Mouse (Mus musculus) MEL (cell line): ENCODE measurements around the gene Siglecg. TPM values are rescaled to one million over a fixed set of nuclear protein-coding genes. Genes with fewer than 3 reads are reported as not detected.

Experiments
- DNase-seq: peaks from one replicate; pipeline ENCODE4 v3.0.0; 2011; ENCODE audit warnings: low read depth, low spot score
- H3K27ac ChIP-seq: 2 replicates; pipeline ENCODE4 v1.5.1; 2012; ENCODE audit warnings: low read depth, mild to moderate bottlenecking, control low read depth, low read length, moderate library complexity; ENCODE audit not compliant: control insufficient read depth
- H3K27me3 ChIP-seq, 2 experiments: fragments of 150-350 bp in 1 of 2; sonication (generic) in 1 of 2; 2 replicates each; pipeline ENCODE4 v1.6.1; 2012; ENCODE audit warnings: low read length in 2 of 2, mild to moderate bottlenecking in 2 of 2, improper control_type of control experiment in 1 of 2, moderate library complexity in 1 of 2; ENCODE audit not compliant: insufficient read depth in 2 of 2, control insufficient read depth in 1 of 2
- H3K36me3 ChIP-seq, 2 experiments: 2 replicates each; pipeline ENCODE4 v1.6.1; 2012 to 2014; ENCODE audit warnings: low read length in 2 of 2, improper control_type of control experiment in 1 of 2, inconsistent platforms in 1 of 2, mild to moderate bottlenecking in 1 of 2; ENCODE audit not compliant: insufficient read depth in 2 of 2, control insufficient read depth in 1 of 2
- H3K4me1 ChIP-seq, 2 experiments: fragments of 150-350 bp in 1 of 2; sonication (generic) in 1 of 2; 2 replicates each; pipeline ENCODE4 v1.6.1; 2012; ENCODE audit warnings: low read length in 2 of 2, improper control_type of control experiment in 1 of 2, mild to moderate bottlenecking in 1 of 2; ENCODE audit not compliant: insufficient read depth in 2 of 2, control insufficient read depth in 1 of 2
- H3K4me3 ChIP-seq, 2 experiments: fragments of 150-350 bp in 1 of 2; sonication (generic) in 1 of 2; 2 replicates each; pipeline ENCODE4 v1.5.1; 2012; ENCODE audit warnings: low read depth in 2 of 2, low read length in 2 of 2, mild to moderate bottlenecking in 2 of 2, moderate library complexity in 2 of 2, control low read depth in 1 of 2, improper control_type of control experiment in 1 of 2; ENCODE audit not compliant: control insufficient read depth in 1 of 2, insufficient read depth in 1 of 2
- H3K79me2 ChIP-seq: 2 replicates; pipeline ENCODE4 v1.6.1; 2012; ENCODE audit warnings: mild to moderate bottlenecking, low read length, moderate library complexity; ENCODE audit not compliant: control insufficient read depth, poor library complexity, insufficient read depth
- H3K9ac ChIP-seq: 2 replicates; pipeline ENCODE4 v1.6.1; 2012; ENCODE audit warnings: low read depth, mild to moderate bottlenecking, control low read depth, low read length, moderate library complexity; ENCODE audit not compliant: control insufficient read depth, poor library complexity, severe bottlenecking
- H3K9me3 ChIP-seq: fragments of 150-350 bp; sonication (generic); replicated peaks from 2 replicates; pipeline ENCODE4 v1.6.1; 2012; ENCODE audit warnings: mild to moderate bottlenecking, low read length, improper control_type of control experiment, moderate library complexity; ENCODE audit not compliant: insufficient read depth
- CHD1 ChIP-seq: IDR thresholded peaks from 2 replicates; pipeline ENCODE4 v1.6.1; 2012; ENCODE audit warnings: low read depth, mild to moderate bottlenecking, inconsistent platforms, low read length, improper control_type of control experiment
- CHD2 ChIP-seq: IDR thresholded peaks from 2 replicates; pipeline ENCODE4 v1.6.1; 2011; ENCODE audit warnings: low read length, improper control_type of control experiment
- E2F4 ChIP-seq: IDR thresholded peaks from 2 replicates; pipeline ENCODE4 v1.6.1; 2011; ENCODE audit warnings: low read depth, low read length, improper control_type of control experiment, borderline replicate concordance
- ELF1 ChIP-seq: IDR thresholded peaks from 2 replicates; pipeline ENCODE4 v1.6.1; 2014; ENCODE audit warnings: low read depth, mild to moderate bottlenecking, inconsistent platforms, low read length, improper control_type of control experiment, moderate library complexity
- EP300 ChIP-seq, 2 experiments: IDR thresholded peaks; 2 replicates each; pipeline ENCODE4 v1.6.1; 2011; ENCODE audit warnings: improper control_type of control experiment in 2 of 2, low read length in 2 of 2, low read depth in 1 of 2, mild to moderate bottlenecking in 1 of 2
- ETS1 ChIP-seq: IDR thresholded peaks from 2 replicates; pipeline ENCODE4 v1.6.1; 2012; ENCODE audit warnings: low read depth, mild to moderate bottlenecking, inconsistent platforms, low read length, improper control_type of control experiment, moderate library complexity
- GABPA ChIP-seq: IDR thresholded peaks from 2 replicates; pipeline ENCODE4 v1.6.1; 2012; ENCODE audit warnings: low read depth, mild to moderate bottlenecking, inconsistent platforms, low read length, improper control_type of control experiment, moderate library complexity
- GATA1 ChIP-seq: IDR thresholded peaks from 2 replicates; pipeline ENCODE4 v1.6.1; 2011; ENCODE audit warnings: low read depth, low read length, improper control_type of control experiment
- KAT2A ChIP-seq: conservative IDR thresholded peaks from 2 replicates; pipeline ENCODE4 v1.6.1; 2012; ENCODE audit warnings: low read depth, low read length, improper control_type of control experiment, inconsistent platforms
- MAFK ChIP-seq: IDR thresholded peaks from 2 replicates; pipeline ENCODE4 v1.6.1; 2011; ENCODE audit warnings: low read depth, mild to moderate bottlenecking, low read length, improper control_type of control experiment, borderline replicate concordance
- MAZ ChIP-seq: IDR thresholded peaks from 2 replicates; pipeline ENCODE4 v1.6.1; 2012; ENCODE audit warnings: low read depth, mild to moderate bottlenecking, inconsistent platforms, low read length, improper control_type of control experiment
- MEF2A ChIP-seq: IDR thresholded peaks from 2 replicates; pipeline ENCODE4 v1.6.1; 2014; ENCODE audit warnings: low read depth, mild to moderate bottlenecking, inconsistent platforms, low read length, improper control_type of control experiment; ENCODE audit not compliant: poor library complexity, insufficient replicate concordance, severe bottlenecking; ENCODE audit errors: extremely low read depth
- MXI1 ChIP-seq: IDR thresholded peaks from 2 replicates; pipeline ENCODE4 v1.6.1; 2011; ENCODE audit warnings: mild to moderate bottlenecking, low read depth, low read length, improper control_type of control experiment
- MYB ChIP-seq: IDR thresholded peaks from 2 replicates; pipeline ENCODE4 v1.6.1; 2011; ENCODE audit warnings: mild to moderate bottlenecking, low read depth, low read length, improper control_type of control experiment
- MYC ChIP-seq: IDR thresholded peaks from 2 replicates; pipeline ENCODE4 v1.6.1; 2011; ENCODE audit warnings: low read depth, mild to moderate bottlenecking, low read length, improper control_type of control experiment, moderate library complexity
- NRF1 ChIP-seq: IDR thresholded peaks from 2 replicates; pipeline ENCODE4 v1.6.1; 2014; ENCODE audit warnings: low read depth, mild to moderate bottlenecking, inconsistent platforms, low read length, improper control_type of control experiment, moderate library complexity; ENCODE audit not compliant: poor library complexity, insufficient read depth, severe bottlenecking
- POLR2A ChIP-seq, 2 experiments: IDR thresholded peaks; 2 replicates each; pipeline ENCODE4 v1.6.1; 2011 to 2012; ENCODE audit warnings: low read length in 2 of 2, mild to moderate bottlenecking in 2 of 2, control low read depth in 1 of 2, improper control_type of control experiment in 1 of 2, low read depth in 1 of 2, moderate library complexity in 1 of 2; ENCODE audit not compliant: control insufficient read depth in 1 of 2, insufficient read depth in 1 of 2, poor library complexity in 1 of 2
- RCOR1 ChIP-seq: IDR thresholded peaks from 2 replicates; pipeline ENCODE4 v1.6.1; 2012; ENCODE audit warnings: low read depth, mild to moderate bottlenecking, inconsistent platforms, low read length, improper control_type of control experiment
- SMC3 ChIP-seq: IDR thresholded peaks from 2 replicates; pipeline ENCODE4 v1.6.1; 2011; ENCODE audit warnings: low read depth, low read length, improper control_type of control experiment
- TAL1 ChIP-seq: IDR thresholded peaks from 2 replicates; pipeline ENCODE4 v1.6.1; 2012; ENCODE audit warnings: mild to moderate bottlenecking, inconsistent platforms, low read length, moderate library complexity, mixed read lengths
- TBP ChIP-seq: IDR thresholded peaks from 2 replicates; pipeline ENCODE4 v1.8.0; 2011; ENCODE audit warnings: low read depth, low read length, improper control_type of control experiment
- TCF12 ChIP-seq: IDR thresholded peaks from 2 replicates; pipeline ENCODE4 v1.6.1; 2014; ENCODE audit warnings: low read depth, mild to moderate bottlenecking, inconsistent platforms, low read length, improper control_type of control experiment, moderate library complexity
- UBTF ChIP-seq: IDR thresholded peaks from 2 replicates; pipeline ENCODE4 v1.6.1; 2012; ENCODE audit warnings: low read depth, mild to moderate bottlenecking, inconsistent platforms, low read length, improper control_type of control experiment, moderate library complexity, borderline replicate concordance; ENCODE audit not compliant: insufficient read depth
- USF2 ChIP-seq, 2 experiments: IDR thresholded peaks; 2 replicates each; pipeline ENCODE4 v1.6.1; 2011 to 2012; ENCODE audit warnings: improper control_type of control experiment in 2 of 2, low read length in 2 of 2, borderline replicate concordance in 1 of 2, inconsistent platforms in 1 of 2, low read depth in 1 of 2, mild to moderate bottlenecking in 1 of 2; ENCODE audit not compliant: insufficient read depth in 1 of 2
- ZC3H11A ChIP-seq: IDR thresholded peaks from 2 replicates; pipeline ENCODE4 v1.6.1; 2012; ENCODE audit warnings: low read depth, mild to moderate bottlenecking, inconsistent platforms, low read length, improper control_type of control experiment
- ZKSCAN1 ChIP-seq: IDR thresholded peaks from 2 replicates; pipeline ENCODE4 v1.6.1; 2012; ENCODE audit warnings: low read depth, mild to moderate bottlenecking, inconsistent platforms, low read length, improper control_type of control experiment, moderate library complexity
- ZMIZ1 ChIP-seq: IDR thresholded peaks from 2 replicates; pipeline ENCODE4 v1.6.1; 2012; ENCODE audit warnings: low read depth, mild to moderate bottlenecking, inconsistent platforms, low read length, improper control_type of control experiment, moderate library complexity
- ZNF384 ChIP-seq: IDR thresholded peaks from 2 replicates; pipeline ENCODE4 v1.6.1; 2012; ENCODE audit warnings: low read depth, mild to moderate bottlenecking, inconsistent platforms, low read length, improper control_type of control experiment
- polyA plus RNA-seq, 2 experiments: library from polyadenylated mRNA; stranded (reverse) in 1 of 2; unstranded in 1 of 2; fragments of >175 nt in 1 of 2; fragments of >200 nt in 1 of 2; gene quantifications; 2 replicates each; pipeline versions ENCODE4 v1.2.1 to v1.2.4; 2012; ENCODE audit warnings: low replicate concordance in 2 of 2, low read depth in 1 of 2; ENCODE audit not compliant: insufficient read length in 2 of 2, insufficient read depth in 1 of 2, missing spikeins in 1 of 2
- total RNA-seq: library from RNA; depleted of rRNA; stranded (reverse); fragments of 300-350 nt; gene quantifications from 2 replicates; pipeline ENCODE4 v1.2.3, GENCODE M21; 2012

The Siglecg gene
- total and polyA plus RNA-seq, 3 experiments = not detected

DNA sequence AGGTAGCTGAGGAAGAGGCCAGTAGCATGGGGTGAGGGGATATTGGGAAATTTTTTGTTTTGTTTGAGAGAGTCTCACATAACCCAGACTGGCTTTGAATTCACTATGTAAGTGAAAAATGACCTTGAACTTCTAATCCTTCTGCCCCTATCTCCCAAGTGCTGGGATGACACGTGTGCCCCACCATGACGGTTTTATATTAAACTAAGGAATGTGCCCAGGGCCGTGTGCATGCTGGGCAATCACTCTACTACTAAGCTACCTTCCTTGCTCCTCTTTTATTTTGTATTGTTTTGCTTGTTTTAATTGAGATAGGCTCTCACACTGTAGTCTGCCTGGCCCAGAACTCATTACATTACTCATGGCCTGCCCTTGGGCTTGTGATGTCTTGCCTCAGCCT, 33.1 kb downstream of the Siglecg start:
- H3K27me3 ChIP-seq = no peaks in the 10 kb centered on the region
- no peak overlapping the region for H3K9ac ChIP-seq
- H3K27ac ChIP-seq = no peak overlapping the region
- peaks cover 0 to 8% of the 10 kb centered on the region in 2 experiments; a peak in 2 of 4 replicates for H3K36me3 ChIP-seq
- peaks cover 19% of the 10 kb centered on the region for H3K79me2 ChIP-seq
- TF ChIP-seq SMC3 (no peak), MEF2A (no peak), MAZ (no peak), RCOR1 (no peak), CHD1 (no peak), POLR2A (IDR thresholded peaks at IDR 0.05; ENCODE audit: control insufficient read depth in 1 of 2, insufficient read depth in 1 of 2, low read depth in 1 of 2, low read length in 2 of 2, poor library complexity in 1 of 2) (no peak), GABPA (no peak), ETS1 (no peak), TCF12 (no peak), UBTF (no peak), USF2 (IDR thresholded peaks at IDR 0.05; ENCODE audit: borderline replicate concordance in 1 of 2, insufficient read depth in 1 of 2, low read depth in 1 of 2, low read length in 2 of 2) (no peak), TAL1 (no peak), ZKSCAN1 (no peak), ZC3H11A (no peak)
- no peak overlapping the region for H3K4me3 ChIP-seq
- H3K4me1 ChIP-seq = peaks cover 2 to 23% of the 10 kb centered on the region in 2 experiments; a peak in 2 of 4 replicates
- no peak for DNase-seq
- no peaks in the 10 kb centered on the region for H3K9me3 ChIP-seq

DNA sequence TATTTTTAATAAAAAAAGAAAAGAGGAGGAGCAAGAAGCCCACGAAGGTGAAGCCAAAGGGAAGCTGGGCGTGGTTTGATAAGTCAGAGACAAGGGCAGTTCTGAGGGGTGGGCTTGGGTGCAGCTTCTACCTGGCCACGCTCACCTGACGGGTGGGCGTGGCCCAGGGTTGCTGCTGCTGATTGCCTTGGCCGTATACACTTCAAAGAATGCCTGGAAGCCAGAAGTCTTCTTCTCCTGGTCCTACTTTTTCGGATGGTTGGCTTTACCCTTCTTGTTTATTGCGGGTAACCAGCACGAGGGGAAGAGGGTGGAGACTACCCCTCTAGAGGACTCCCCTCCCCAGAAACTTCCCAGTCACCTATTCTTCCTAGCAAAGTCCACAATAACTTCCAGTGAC, 34.7 kb downstream of the Siglecg start:
- peak overlapping the region; percentile 82 for H3K9ac ChIP-seq
- peaks cover 0 to 15% of the 10 kb centered on the region in 2 experiments; a peak in 2 of 4 replicates for H3K36me3 ChIP-seq
- peaks cover 24% of the 10 kb centered on the region for H3K79me2 ChIP-seq
- peaks cover 2 to 36% of the 10 kb centered on the region in 2 experiments; a peak in 2 of 4 replicates for H3K4me1 ChIP-seq
- H3K27ac ChIP-seq = peak overlapping the region; percentile 67; the same call in 1 of the 2 replicates
- no peak for DNase-seq
- peak overlapping the region; percentile 61 to 70 for H3K4me3 ChIP-seq
- H3K27me3 ChIP-seq = no peaks in the 10 kb centered on the region
- no peak for TF ChIP-seq TBP
- no peak for TF ChIP-seq CHD1
- TF ChIP-seq MAFK = no peak
- TF ChIP-seq TAL1 = no peak
- TF ChIP-seq MYB = no peak
- TF ChIP-seq EP300 (IDR thresholded peaks at IDR 0.05; ENCODE audit: low read depth in 1 of 2, low read length in 2 of 2) = no peak
- TF ChIP-seq RCOR1 = no peak
- no peak for TF ChIP-seq ZNF384
- no peak for TF ChIP-seq USF2 (IDR thresholded peaks at IDR 0.05; ENCODE audit: borderline replicate concordance in 1 of 2, insufficient read depth in 1 of 2, low read depth in 1 of 2, low read length in 2 of 2)
- TF ChIP-seq MYC = no peak
- TF ChIP-seq MXI1 = no peak
- no peak for TF ChIP-seq GATA1
- no peak for TF ChIP-seq MEF2A
- TF ChIP-seq KAT2A = no peak
- no peak for TF ChIP-seq E2F4
- TF ChIP-seq ZMIZ1 = no peak
- no peak for TF ChIP-seq NRF1
- no peak for TF ChIP-seq ELF1
- TF ChIP-seq CHD2 = no peak
- TF ChIP-seq MAZ = no peak
- H3K9me3 ChIP-seq = no peaks in the 10 kb centered on the region
